Mouse (Mus musculus) liver, postnatal 0 days (tissue): Measurements from ENCODE around the gene Arhgap1.
A peak's percentile ranks its signal among the peaks of the same experiment; 100 is the strongest.

Experiments
- CTCF ChIP-seq: sonication (generic); IDR thresholded peaks from 2 replicates; pipeline ENCODE4 v1.5.1; 2016; ENCODE audit warnings: antibody characterized with exemption, low read depth
- EP300 ChIP-seq: IDR thresholded peaks from 2 replicates; pipeline ENCODE4 v1.6.1; 2016; ENCODE audit warnings: antibody characterized with exemption, low read depth, mild to moderate bottlenecking

GRCm38 (mm10) chr2:91602389-91602788 lies 47.3 kb upstream of the Arhgap1 start:
- peak; percentile 43 for TF ChIP-seq CTCF
- TF ChIP-seq EP300 = no peak
